9 mouse cellular contexts compared by ENCODE assay signal in the genomic region with DNA sequence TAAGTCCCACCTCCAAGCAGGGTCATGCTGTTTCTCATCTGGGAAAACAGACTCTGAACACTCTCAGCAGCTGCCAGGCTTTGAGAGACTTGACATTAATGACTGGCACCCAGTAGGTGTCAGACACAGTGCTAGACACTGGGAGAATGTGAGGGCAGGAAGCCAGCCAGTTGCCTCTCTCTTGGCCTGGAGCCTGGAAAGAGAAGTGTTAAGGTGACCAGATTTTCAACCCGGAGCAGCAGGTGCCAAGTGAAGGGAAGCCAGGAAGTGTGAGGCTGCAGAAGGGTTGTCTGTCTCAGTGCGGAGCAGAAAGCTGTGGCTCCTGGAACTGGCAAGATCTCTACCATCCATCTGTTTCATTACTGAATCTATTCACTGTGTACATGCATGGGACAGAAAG.
DNase-seq lines count a peak whose midpoint lies in the region; ATAC-seq and TF ChIP-seq lines count a peak whose summit lies in the region.
"Had no signal": no experiment of that assay in that cellular context is flagged by ENCODE, and none has a peak within 500 bp of the region (broad histone marks: within the 10 kb centered on the region; RNA-seq: fewer than 3 reads in every experiment).

No protein-coding gene starts in this region.

- no peak; the same call in 1 of the 2 replicates for ATAC-seq in embryonic facial prominence, embryonic 14.5 days (ENCODE audit: low read depth)
- peak; percentile 90 for ATAC-seq in heart, postnatal 0 days (ENCODE audit: insufficient read depth, low read depth)
- ATAC-seq in activated CD4-positive, CD25-positive, alpha-beta regulatory T cell, adult 4 months: no peak

- H3K27ac ChIP-seq in embryonic facial prominence, embryonic 14.5 days (replicated peaks; ENCODE audit: low read depth, low read length): no peak overlapping the region
- no peak overlapping the region for H3K27ac ChIP-seq in embryonic facial prominence, embryonic 10.5 days (replicated peaks)
- H3K27ac ChIP-seq in heart, postnatal 0 days (ENCODE audit: low read depth): peak overlapping the region; percentile 64

- peaks cover 3% of the 10 kb centered on the region; the same call in 1 of the 2 replicates for H3K4me1 ChIP-seq in embryonic facial prominence, embryonic 14.5 days (ENCODE audit: control insufficient read depth, insufficient read depth, low read length)
- H3K4me1 ChIP-seq in embryonic facial prominence, embryonic 10.5 days: peaks cover 30% of the 10 kb centered on the region
- H3K4me1 ChIP-seq in heart, postnatal 0 days (ENCODE audit: control insufficient read depth, insufficient read depth): peaks cover 10% of the 10 kb centered on the region

- no peak overlapping the region for H3K4me3 ChIP-seq in embryonic facial prominence, embryonic 14.5 days (ENCODE audit: low read depth, low read length)
- H3K4me3 ChIP-seq in embryonic facial prominence, embryonic 10.5 days: no peak overlapping the region
- no peak overlapping the region for H3K4me3 ChIP-seq in heart, postnatal 0 days (ENCODE audit: low read depth, low read length)

- H3K36me3 ChIP-seq in embryonic facial prominence, embryonic 14.5 days (ENCODE audit: control insufficient read depth, insufficient read depth, low read length): no peaks in the 10 kb centered on the region
- no peaks in the 10 kb centered on the region for H3K36me3 ChIP-seq in embryonic facial prominence, embryonic 10.5 days (replicated peaks)
- no peaks in the 10 kb centered on the region for H3K36me3 ChIP-seq in heart, postnatal 0 days (replicated peaks; ENCODE audit: control insufficient read depth, insufficient read depth, low read length)

- peak; percentile 29 for DNase-seq in embryonic facial prominence, embryonic 14.5 days (ENCODE audit: low spot score)
- no peak for DNase-seq in embryonic facial prominence, embryonic 10.5 days (ENCODE audit: low spot score)
- DNase-seq in right cerebral cortex, adult 18-20 months: peak; percentile 35
- DNase-seq in right cerebral cortex, adult 2 months (ENCODE audit: low spot score in 2 of 2): no peak
- peak; percentile 86 for DNase-seq in heart, postnatal 0 days (ENCODE audit: low spot score)
- DNase-seq in right cerebral cortex, postnatal 4 days: peak; percentile 47
- DNase-seq in ovary, postnatal 10 days (ENCODE audit: low spot score): no peak
- DNase-seq: thymus, adult 18-20 months had no signal

- TF ChIP-seq EP300 in heart, postnatal 0 days (IDR thresholded peaks at IDR 0.05; ENCODE audit: low read depth): peak; percentile 32; the same call in 1 of the 2 replicates

- 51% methylated on average over 2 of the region's 2 CpGs for WGBS in embryonic facial prominence, embryonic 14.5 days
- WGBS in embryonic facial prominence, embryonic 10.5 days: 79% methylated on average over 2 of the region's 2 CpGs
- WGBS in heart, postnatal 0 days: 21% methylated on average over 2 of the region's 2 CpGs

- TF ChIP-seq CTCF in heart, postnatal 0 days (IDR thresholded peaks at IDR 0.05; ENCODE audit: low read depth): no peak

- no peaks in the 10 kb centered on the region for H3K9me3 ChIP-seq in embryonic facial prominence, embryonic 14.5 days (ENCODE audit: control insufficient read depth, low read length)
- no peaks in the 10 kb centered on the region for H3K9me3 ChIP-seq in embryonic facial prominence, embryonic 10.5 days
- no peaks in the 10 kb centered on the region for H3K9me3 ChIP-seq in heart, postnatal 0 days (replicated peaks; ENCODE audit: control insufficient read depth, low read length)

- no peaks in the 10 kb centered on the region for H3K27me3 ChIP-seq in embryonic facial prominence, embryonic 14.5 days (replicated peaks; ENCODE audit: control insufficient read depth, insufficient read depth, low read length)
- no peaks in the 10 kb centered on the region; the same call in 1 of the 2 replicates for H3K27me3 ChIP-seq in embryonic facial prominence, embryonic 10.5 days (replicated peaks; ENCODE audit: low read depth, poor library complexity, severe bottlenecking)
- H3K27me3 ChIP-seq in heart, postnatal 0 days (ENCODE audit: control insufficient read depth, insufficient read depth, low read length): no peaks in the 10 kb centered on the region

- H3K9ac ChIP-seq in embryonic facial prominence, embryonic 14.5 days (ENCODE audit: low read depth, low read length): no peak overlapping the region
- no peak overlapping the region for H3K9ac ChIP-seq in heart, postnatal 0 days (replicated peaks; ENCODE audit: low read depth, low read length)

- no peak overlapping the region for H3K4me2 ChIP-seq in embryonic facial prominence, embryonic 14.5 days (ENCODE audit: low read depth, low read length)
- no peak overlapping the region for H3K4me2 ChIP-seq in heart, postnatal 0 days (ENCODE audit: low read depth, low read length)

Comparison
In these comparisons a context has a peak if more than half of its experiments do, and no peak if none do; other contexts are left out.
1. DNase-seq: peak in embryonic facial prominence, embryonic 14.5 days (single experiment), right cerebral cortex, adult 18-20 months (single experiment), heart, postnatal 0 days (single experiment) and right cerebral cortex, postnatal 4 days (single experiment); none in embryonic facial prominence, embryonic 10.5 days (single experiment), right cerebral cortex, adult 2 months (0 of 2) and ovary, postnatal 10 days (single experiment).